Mouse (Mus musculus): ENCODE data around the gene Syngr3. TPM values are rescaled to one million over a fixed set of nuclear protein-coding genes. Genes with fewer than 3 reads are reported as not detected.
A peak's percentile ranks its signal among the peaks of the same experiment; 100 is the strongest.

Syngr3 gene
- polyA plus RNA-seq, 1 experiment, result 0.30 TPM

DNA sequence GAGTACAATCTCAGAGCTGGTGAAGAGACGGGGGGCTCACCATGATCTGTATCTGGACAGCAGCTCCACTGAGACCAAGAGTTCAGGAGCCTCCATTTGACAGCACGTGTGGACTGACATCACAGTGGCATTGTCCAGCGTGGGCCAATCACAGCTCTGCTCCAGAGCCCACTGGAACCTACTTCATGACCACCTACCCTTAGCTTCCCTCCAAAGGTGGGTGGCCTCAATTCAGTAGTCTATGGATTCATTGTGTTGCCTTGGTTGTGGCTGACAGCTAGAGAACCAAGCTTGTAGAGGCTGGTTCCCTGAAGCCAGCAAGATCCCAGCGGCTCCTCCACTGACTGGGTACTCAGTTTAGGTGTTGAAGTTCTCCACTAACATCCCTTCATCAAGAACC lies 28.2 kb upstream of the Syngr3 start, which contains the start of the genes Rnf151 and Rps2:
Rnf151 (minus strand) TSS at position 121 of the 400 bp plus-strand sequence.
Rps2 (plus strand) TSS at position 174 of the 400 bp plus-strand sequence.
- H3K27ac ChIP-seq (ENCODE audit: control insufficient read depth, insufficient read depth, low read depth, low read length), result peak within 1 kb of the TSS; percentile 79
- TF ChIP-seq CTCF (IDR thresholded peaks at IDR 0.05; ENCODE audit: control insufficient read depth, insufficient read depth, insufficient replicate concordance, low read depth, low read length), result no peak
- TF ChIP-seq POLR2A (IDR thresholded peaks at IDR 0.05; ENCODE audit: control insufficient read depth, low read depth, low read length), result peak; percentile 84; the same call in 1 of the 2 replicates
- peak within 1 kb of the TSS; percentile 96 for H3K4me3 ChIP-seq (ENCODE audit: control insufficient read depth, low read depth, low read length)
- no peaks in the 10 kb centered on the region for H3K4me1 ChIP-seq (ENCODE audit: control insufficient read depth, insufficient read depth, low read length)
- H3K36me3 ChIP-seq (ENCODE audit: control insufficient read depth, insufficient read depth, low read length), result no peaks in the 10 kb centered on the region; the same call in 1 of the 2 replicates
- H3K27me3 ChIP-seq (ENCODE audit: control insufficient read depth, insufficient read depth, low read length), result no peaks in the 10 kb centered on the region

- Histone ChIP-seq H3K36me3 (ENCODE audit: control insufficient read depth, insufficient read depth, low read length) (no peaks in the 10 kb centered on the region; the same call in 1 of the 2 replicates), H3K27me3 (ENCODE audit: control insufficient read depth, insufficient read depth, low read length) (no peaks in the 10 kb centered on the region), H3K4me3 (ENCODE audit: control insufficient read depth, low read depth, low read length) (peak overlapping the region; percentile 96), H3K27ac (ENCODE audit: control insufficient read depth, insufficient read depth, low read depth, low read length) (no peak overlapping the region), H3K4me1 (ENCODE audit: control insufficient read depth, insufficient read depth, low read length) (no peaks in the 10 kb centered on the region)
- no peak for TF ChIP-seq CTCF (IDR thresholded peaks at IDR 0.05; ENCODE audit: control insufficient read depth, insufficient read depth, insufficient replicate concordance, low read depth, low read length)
- TF ChIP-seq POLR2A (IDR thresholded peaks at IDR 0.05; ENCODE audit: control insufficient read depth, low read depth, low read length), result no peak
Observed at GRCm38 (mm10) chr17:24716166-24716682, 26.5 kb upstream of the Syngr3 start.

DNA sequence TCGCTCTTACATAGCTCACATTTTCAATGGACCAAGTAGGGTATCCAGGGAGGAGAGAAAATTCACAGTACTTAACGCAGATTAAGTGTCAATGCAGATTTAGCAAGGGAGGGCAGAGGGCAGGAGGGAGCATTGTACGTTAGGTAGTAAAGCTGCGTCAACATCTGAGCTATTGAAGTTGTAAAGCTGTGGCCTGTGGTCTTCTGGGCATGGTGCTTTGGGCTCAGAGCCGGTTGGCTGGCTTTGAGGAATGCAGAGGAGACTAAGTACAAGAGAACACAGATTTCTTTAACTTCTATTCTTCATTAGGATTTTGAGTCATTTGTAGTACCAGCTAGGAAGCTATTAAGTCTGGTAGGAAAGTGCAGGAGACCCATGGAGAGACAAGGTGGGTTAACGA lies 25.8 kb upstream of the Syngr3 start:
- H3K4me1 ChIP-seq (ENCODE audit: control insufficient read depth, insufficient read depth, low read length), result no peaks in the 10 kb centered on the region
- H3K4me3 ChIP-seq (ENCODE audit: control insufficient read depth, low read depth, low read length), result peak overlapping the region; percentile 96
- TF ChIP-seq POLR2A (IDR thresholded peaks at IDR 0.05; ENCODE audit: control insufficient read depth, low read depth, low read length), result no peak
- TF ChIP-seq CTCF (IDR thresholded peaks at IDR 0.05; ENCODE audit: control insufficient read depth, insufficient read depth, insufficient replicate concordance, low read depth, low read length), result no peak

DNA sequence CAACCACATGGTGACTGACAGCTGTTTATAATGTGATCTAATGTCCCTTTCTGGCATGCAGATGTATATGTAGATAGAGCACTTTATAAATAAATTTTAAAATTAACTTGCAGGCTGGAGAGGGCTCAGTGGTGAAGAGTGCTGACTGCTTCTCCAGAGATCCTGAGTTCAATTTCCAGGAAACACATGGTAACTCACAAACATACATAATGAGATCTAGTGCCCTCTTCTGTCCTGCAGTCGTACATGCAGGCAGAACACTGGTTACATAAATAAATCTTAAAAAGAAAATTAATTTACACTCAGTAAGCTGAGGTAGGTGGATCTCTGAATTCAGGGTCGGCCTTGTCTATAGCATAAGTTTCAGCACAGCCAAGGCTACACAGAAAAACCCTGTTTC lies 18.9 kb upstream of the Syngr3 start:
- Histone ChIP-seq H3K36me3 (ENCODE audit: control insufficient read depth, insufficient read depth, low read length) (no peaks in the 10 kb centered on the region; the same call in 1 of the 2 replicates), H3K27me3 (ENCODE audit: control insufficient read depth, insufficient read depth, low read length) (no peaks in the 10 kb centered on the region), H3K27ac (ENCODE audit: control insufficient read depth, insufficient read depth, low read depth, low read length) (no peak overlapping the region), H3K4me3 (ENCODE audit: control insufficient read depth, low read depth, low read length) (no peak overlapping the region), H3K4me1 (ENCODE audit: control insufficient read depth, insufficient read depth, low read length) (peaks cover 3% of the 10 kb centered on the region)
- no peak for TF ChIP-seq CTCF (IDR thresholded peaks at IDR 0.05; ENCODE audit: control insufficient read depth, insufficient read depth, insufficient replicate concordance, low read depth, low read length)
- no peak for TF ChIP-seq POLR2A (IDR thresholded peaks at IDR 0.05; ENCODE audit: control insufficient read depth, low read depth, low read length)

More for the DNA sequence above, 25.8 kb upstream of the Syngr3 start:
- H3K27ac ChIP-seq (ENCODE audit: control insufficient read depth, insufficient read depth, low read depth, low read length), result no peak overlapping the region
- H3K27me3 ChIP-seq (ENCODE audit: control insufficient read depth, insufficient read depth, low read length), result no peaks in the 10 kb centered on the region
- H3K36me3 ChIP-seq (ENCODE audit: control insufficient read depth, insufficient read depth, low read length), result no peaks in the 10 kb centered on the region; the same call in 1 of the 2 replicates

GRCm38 (mm10) chr17:24707801-24708425 lies 18.2 kb upstream of the Syngr3 start:
- no peaks in the 10 kb centered on the region; the same call in 1 of the 2 replicates for H3K36me3 ChIP-seq (ENCODE audit: control insufficient read depth, insufficient read depth, low read length)
- H3K27ac ChIP-seq (ENCODE audit: control insufficient read depth, insufficient read depth, low read depth, low read length), result peak overlapping the region; percentile 63
- H3K4me3 ChIP-seq (ENCODE audit: control insufficient read depth, low read depth, low read length), result peak overlapping the region; percentile 91
- TF ChIP-seq POLR2A (IDR thresholded peaks at IDR 0.05; ENCODE audit: control insufficient read depth, low read depth, low read length) (no peak), CTCF (IDR thresholded peaks at IDR 0.05; ENCODE audit: control insufficient read depth, insufficient read depth, insufficient replicate concordance, low read depth, low read length) (no peak)
- peaks cover 3% of the 10 kb centered on the region for H3K4me1 ChIP-seq (ENCODE audit: control insufficient read depth, insufficient read depth, low read length)
- no peaks in the 10 kb centered on the region for H3K27me3 ChIP-seq (ENCODE audit: control insufficient read depth, insufficient read depth, low read length)

- Histone ChIP-seq H3K4me3 (ENCODE audit: control insufficient read depth, low read depth, low read length) (peak within 1 kb of the TSS; percentile 91), H3K36me3 (ENCODE audit: control insufficient read depth, insufficient read depth, low read length) (no peaks in the 10 kb centered on the region; the same call in 1 of the 2 replicates), H3K4me1 (ENCODE audit: control insufficient read depth, insufficient read depth, low read length) (peaks cover 3% of the 10 kb centered on the region), H3K27ac (ENCODE audit: control insufficient read depth, insufficient read depth, low read depth, low read length) (peak within 1 kb of the TSS; percentile 87), H3K27me3 (ENCODE audit: control insufficient read depth, insufficient read depth, low read length) (no peaks in the 10 kb centered on the region)
- TF ChIP-seq POLR2A (IDR thresholded peaks at IDR 0.05; ENCODE audit: control insufficient read depth, low read depth, low read length) (peak; percentile 94), CTCF (IDR thresholded peaks at IDR 0.05; ENCODE audit: control insufficient read depth, insufficient read depth, insufficient replicate concordance, low read depth, low read length) (0 out of 2 replicates have a peak, but pooled peaks have one; percentile 24)
Observed at GRCm38 (mm10) chr17:24706982-24707800, 17.4 kb upstream of the Syngr3 start, which contains the start of gene Tbl3. TSS of gene Tbl3 (minus strand) at chr17:24707660.

DNA sequence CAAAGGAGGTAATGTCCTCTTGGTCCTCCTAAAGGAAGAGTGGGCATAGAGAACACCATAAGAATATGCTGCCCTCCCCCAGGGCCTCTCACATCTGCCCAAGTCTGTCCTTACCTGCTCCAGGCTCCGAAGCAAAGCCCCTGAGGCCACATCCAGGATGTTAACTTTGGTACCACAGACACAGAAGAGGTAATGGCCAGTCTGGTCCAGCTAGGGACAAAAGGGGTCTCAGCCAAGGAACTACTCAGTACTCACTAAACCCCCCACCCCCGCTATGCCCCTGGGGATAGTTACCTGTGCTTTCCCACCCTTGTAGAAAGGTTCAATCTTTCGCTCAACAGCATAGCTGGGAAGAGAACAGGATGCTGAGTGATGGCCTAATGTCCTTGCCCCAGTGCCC lies 16.1 kb upstream of the Syngr3 start:
- Histone ChIP-seq H3K27ac (ENCODE audit: control insufficient read depth, insufficient read depth, low read depth, low read length) (no peak overlapping the region), H3K27me3 (ENCODE audit: control insufficient read depth, insufficient read depth, low read length) (no peaks in the 10 kb centered on the region), H3K4me3 (ENCODE audit: control insufficient read depth, low read depth, low read length) (no peak overlapping the region), H3K36me3 (ENCODE audit: control insufficient read depth, insufficient read depth, low read length) (no peaks in the 10 kb centered on the region; the same call in 1 of the 2 replicates), H3K4me1 (ENCODE audit: control insufficient read depth, insufficient read depth, low read length) (peaks cover 3% of the 10 kb centered on the region)
- TF ChIP-seq POLR2A (IDR thresholded peaks at IDR 0.05; ENCODE audit: control insufficient read depth, low read depth, low read length), result no peak
- no peak for TF ChIP-seq CTCF (IDR thresholded peaks at IDR 0.05; ENCODE audit: control insufficient read depth, insufficient read depth, insufficient replicate concordance, low read depth, low read length)

Data from testis, adult 2 months (tissue).